Mouse (Mus musculus) limb, embryonic 10.5 days (tissue): ENCODE measurements at regions not wholly inside any gene's neighbourhood (a gene's known extent, or its start where the extent isn't known, plus 50 kb on each side); places are given as distances from the start of the nearest gene placed in this dataset.
"Not testable (repeated sequence)": the region's sequence is repeated elsewhere in the genome, so short reads cannot be mapped to it uniquely, and the experiment has no call there.

Source experiments
- DNase-seq: peaks from one replicate; pipeline ENCODE4 v3.0.0-alpha.2; 2017; ENCODE audit warnings: low spot score
- H3K27ac ChIP-seq: fragments of 300-500 bp; sonication (generic); 2 replicates; pipeline ENCODE4 v1.5.1; 2016; ENCODE audit warnings: mild to moderate bottlenecking
- H3K27me3 ChIP-seq: fragments of 300-500 bp; sonication (generic); 2 replicates; pipeline ENCODE4 v1.6.1; 2016; ENCODE audit warnings: low read depth, mild to moderate bottlenecking; ENCODE audit not compliant: poor library complexity, severe bottlenecking
- H3K36me3 ChIP-seq: fragments of 300-500 bp; sonication (generic); 2 replicates; pipeline ENCODE4 v1.6.1; 2016; ENCODE audit warnings: mild to moderate bottlenecking, moderate library complexity
- H3K4me1 ChIP-seq: fragments of 300-500 bp; sonication (generic); 2 replicates; pipeline ENCODE4 v1.6.1; 2016
- H3K4me3 ChIP-seq: fragments of 300-500 bp; sonication (generic); 2 replicates; pipeline ENCODE4 v1.5.1; 2016; ENCODE audit warnings: mild to moderate bottlenecking, moderate library complexity
- H3K9me3 ChIP-seq: fragments of 300-500 bp; sonication (generic); replicated peaks from 2 replicates; pipeline ENCODE4 v1.6.1; 2016; ENCODE audit warnings: mild to moderate bottlenecking
- WGBS: fragments of 180-500 bp; shearing (Covaris S2); methylation state at CpG from one replicate; pipeline ENCODE4 v1.1.7; 2016; 5-methylcytosine and 5-hydroxymethylcytosine counted together

GRCm38 (mm10) chr17:13547657-13548360 lies 193.4 kb downstream of the Tcp10c start:
- H3K4me3 ChIP-seq = no peak overlapping the region
- WGBS = 68% methylated on average over 12 of the region's 12 CpGs
- peaks cover 64% of the 10 kb centered on the region for H3K9me3 ChIP-seq
- H3K36me3 ChIP-seq = no peaks in the 10 kb centered on the region
- no peak for DNase-seq
- no peaks in the 10 kb centered on the region; the same call in 1 of the 2 replicates for H3K4me1 ChIP-seq
- no peaks in the 10 kb centered on the region for H3K27me3 ChIP-seq
- no peak overlapping the region for H3K27ac ChIP-seq

GRCm38 (mm10) chr17:13549975-13550895 lies 195.9 kb downstream of the Tcp10c start:
- 72% methylated on average over 9 of the region's 9 CpGs for WGBS
- DNase-seq = no peak

GRCm38 (mm10) chr17:13550896-13551267 lies 196.5 kb downstream of the Tcp10c start:
- H3K27ac ChIP-seq, H3K4me3 ChIP-seq, H3K27me3 ChIP-seq, H3K36me3 ChIP-seq, H3K4me1 ChIP-seq, DNase-seq: not testable (repeated sequence)
- peaks cover 47% of the 10 kb centered on the region for H3K9me3 ChIP-seq

More at GRCm38 (mm10) chr17:13549975-13550895, 195.9 kb downstream of the Tcp10c start:
- H3K4me1 ChIP-seq = 0 out of 2 replicates have a peak, but pooled peaks cover under 1% of the 10 kb centered on the region
- H3K4me3 ChIP-seq = no peak overlapping the region
- H3K9me3 ChIP-seq = peaks cover 50% of the 10 kb centered on the region
- no peak overlapping the region for H3K27ac ChIP-seq
- H3K27me3 ChIP-seq = no peaks in the 10 kb centered on the region
- no peaks in the 10 kb centered on the region for H3K36me3 ChIP-seq

- H3K36me3 ChIP-seq, H3K27me3 ChIP-seq, H3K4me3 ChIP-seq, H3K27ac ChIP-seq: not testable (repeated sequence)
- peak; percentile 64 for DNase-seq
- Histone ChIP-seq H3K4me1 (0 out of 2 replicates have a peak, but pooled peaks cover 10% of the 10 kb centered on the region), H3K9me3 (peaks cover 42% of the 10 kb centered on the region)
Observed at GRCm38 (mm10) chr17:13551693-13552404, 197.5 kb downstream of the Tcp10c start.

GRCm38 (mm10) chr17:13552840-13553239 lies 198.5 kb downstream of the Tcp10c start:
- DNase-seq = peak; percentile 51
- Histone ChIP-seq H3K9me3 (peaks cover 35% of the 10 kb centered on the region), H3K4me1 (0 out of 2 replicates have a peak, but pooled peaks cover 10% of the 10 kb centered on the region)
- not testable (repeated sequence) for H3K36me3 ChIP-seq, H3K27ac ChIP-seq, H3K27me3 ChIP-seq, H3K4me3 ChIP-seq

- DNase-seq, H3K4me3 ChIP-seq, H3K27ac ChIP-seq, H3K36me3 ChIP-seq, H3K27me3 ChIP-seq: not testable (repeated sequence)
- WGBS = 46% methylated on average over 9 of the region's 9 CpGs
- H3K4me1 ChIP-seq = 0 out of 2 replicates have a peak, but pooled peaks cover 10% of the 10 kb centered on the region
- H3K9me3 ChIP-seq = peaks cover 10% of the 10 kb centered on the region
Observed at GRCm38 (mm10) chr17:13555311-13556059, 201.1 kb downstream of the Tcp10c start.

GRCm38 (mm10) chr17:13556060-13556660 lies 201.8 kb downstream of the Tcp10c start:
- not testable (repeated sequence) for H3K9me3 ChIP-seq, H3K27ac ChIP-seq, H3K27me3 ChIP-seq, H3K4me3 ChIP-seq, H3K36me3 ChIP-seq, DNase-seq
- 0 out of 2 replicates have a peak, but pooled peaks cover 10% of the 10 kb centered on the region for H3K4me1 ChIP-seq
- whole genome bisulfite sequencing = 85% methylated on average over 16 of the region's 16 CpGs

- no peaks in the 10 kb centered on the region for H3K36me3 ChIP-seq
- H3K4me3 ChIP-seq = no peak overlapping the region
- H3K27ac ChIP-seq = no peak overlapping the region
- H3K9me3 ChIP-seq = no peaks in the 10 kb centered on the region
- WGBS = 77% methylated on average over 3 of the region's 3 CpGs
- DNase-seq = no peak
- no peaks in the 10 kb centered on the region for H3K27me3 ChIP-seq
- 0 out of 2 replicates have a peak, but pooled peaks cover 10% of the 10 kb centered on the region for H3K4me1 ChIP-seq
Observed at GRCm38 (mm10) chr17:13558863-13559262, 201.5 kb upstream of the Afdn start.

GRCm38 (mm10) chr17:13561342-13561741 lies 199.0 kb upstream of the Afdn start:
- H3K27me3 ChIP-seq = no peaks in the 10 kb centered on the region
- no peaks in the 10 kb centered on the region for H3K9me3 ChIP-seq
- WGBS = 85% methylated on average over 8 of the region's 8 CpGs
- H3K4me3 ChIP-seq = no peak overlapping the region
- H3K36me3 ChIP-seq = no peaks in the 10 kb centered on the region
- no peak for DNase-seq
- 0 out of 2 replicates have a peak, but pooled peaks cover 1% of the 10 kb centered on the region for H3K4me1 ChIP-seq
- H3K27ac ChIP-seq = no peak overlapping the region

- Histone ChIP-seq H3K27ac (no peak overlapping the region), H3K27me3 (no peaks in the 10 kb centered on the region), H3K4me3 (no peak overlapping the region), H3K4me1 (no peaks in the 10 kb centered on the region), H3K36me3 (no peaks in the 10 kb centered on the region), H3K9me3 (no peaks in the 10 kb centered on the region)
- WGBS = 80% methylated on average over 2 of the region's 2 CpGs
- no peak for DNase-seq
Observed at GRCm38 (mm10) chr17:13562974-13563373, 197.4 kb upstream of the Afdn start.

- WGBS = 92% methylated on average over 7 of the region's 7 CpGs
- no peaks in the 10 kb centered on the region for H3K36me3 ChIP-seq
- H3K4me3 ChIP-seq = no peak overlapping the region
- H3K27me3 ChIP-seq = no peaks in the 10 kb centered on the region
- no peak for DNase-seq
- no peaks in the 10 kb centered on the region for H3K9me3 ChIP-seq
- H3K27ac ChIP-seq = no peak overlapping the region
- no peaks in the 10 kb centered on the region for H3K4me1 ChIP-seq
Observed at GRCm38 (mm10) chr17:13564800-13565199, 195.5 kb upstream of the Afdn start.

- Histone ChIP-seq H3K4me3 (no peak overlapping the region), H3K9me3 (no peaks in the 10 kb centered on the region), H3K27ac (no peak overlapping the region; the same call in 1 of the 2 replicates), H3K4me1 (no peaks in the 10 kb centered on the region), H3K27me3 (no peaks in the 10 kb centered on the region), H3K36me3 (no peaks in the 10 kb centered on the region)
- DNase-seq = no peak
- 81% methylated on average over 7 of the region's 7 CpGs for whole genome bisulfite sequencing
Observed at GRCm38 (mm10) chr17:13566680-13567079, 193.7 kb upstream of the Afdn start.
